Mouse (Mus musculus): ENCODE measurements around the gene Plcd3. TPM values are rescaled to one million over a fixed set of nuclear protein-coding genes. Genes with fewer than 3 reads are reported as not detected.
A peak's percentile ranks its signal among the peaks of the same experiment; 100 is the strongest.

Gene Plcd3
- polyA plus RNA-seq, 1 experiment from 2014 or later: 3.7 TPM

DNA sequence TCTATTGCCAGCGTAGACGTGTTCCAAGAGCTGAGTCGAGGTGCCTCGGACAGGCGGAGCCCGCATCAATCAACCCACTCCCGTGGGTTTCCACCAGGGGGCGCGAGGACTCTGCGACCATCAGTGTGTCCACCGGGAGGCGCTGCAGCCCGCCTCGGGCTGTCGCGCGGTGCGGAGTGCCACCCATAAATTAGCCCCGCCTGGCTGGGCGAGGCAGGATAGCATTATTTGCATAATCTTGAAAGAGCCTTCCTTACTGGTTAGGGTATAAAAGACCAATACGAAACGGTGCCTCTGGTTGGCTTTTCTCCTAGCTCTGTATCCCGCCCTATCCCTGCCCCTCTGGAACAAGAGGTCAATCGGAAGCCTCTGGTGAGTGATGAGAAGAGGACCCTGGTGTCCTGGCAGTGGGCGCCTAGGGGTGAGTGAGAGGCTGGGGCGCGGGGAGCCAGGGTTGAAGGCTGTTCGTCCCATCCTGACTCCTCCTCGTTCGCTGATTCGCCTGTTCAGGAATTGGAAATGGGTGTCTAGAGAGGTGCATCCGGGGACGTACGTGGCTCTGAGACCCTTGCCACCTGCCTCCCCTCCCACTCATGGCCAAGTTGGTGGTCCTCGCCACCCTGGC lies 1.4 kb upstream of the Plcd3 start:
- peak; percentile 100 for TF ChIP-seq CTCF (IDR thresholded peaks at IDR 0.05)
- no peak for TF ChIP-seq EP300 (IDR thresholded peaks at IDR 0.05)
- peak; percentile 99 for DNase-seq (ENCODE audit: low spot score)
- no peaks in the 10 kb centered on the region for H3K27me3 ChIP-seq (replicated peaks; ENCODE audit: insufficient read depth, low read length)
- H3K36me3 ChIP-seq (ENCODE audit: insufficient read depth, low read length): 0 out of 2 replicates have a peak, but pooled peaks cover 4% of the 10 kb centered on the region
- H3K9ac ChIP-seq (replicated peaks; ENCODE audit: low read depth): peak overlapping the region; percentile 34; the same call in 1 of the 2 replicates
- no peaks in the 10 kb centered on the region for H3K9me3 ChIP-seq (ENCODE audit: low read length)
- peak; percentile 96 for ATAC-seq
- H3K4me2 ChIP-seq (replicated peaks; ENCODE audit: low read depth, low read length): peak overlapping the region; percentile 76
- peak overlapping the region; percentile 38; the same call in 1 of the 2 replicates for H3K27ac ChIP-seq (ENCODE audit: low read length)
- 2% methylated on average over 35 of the region's 35 CpGs for WGBS
- peaks cover 10% of the 10 kb centered on the region for H3K4me1 ChIP-seq (ENCODE audit: insufficient read depth, low read depth, low read length)
- peak overlapping the region; percentile 49 for H3K4me3 ChIP-seq (ENCODE audit: low read depth, low read length)

DNA sequence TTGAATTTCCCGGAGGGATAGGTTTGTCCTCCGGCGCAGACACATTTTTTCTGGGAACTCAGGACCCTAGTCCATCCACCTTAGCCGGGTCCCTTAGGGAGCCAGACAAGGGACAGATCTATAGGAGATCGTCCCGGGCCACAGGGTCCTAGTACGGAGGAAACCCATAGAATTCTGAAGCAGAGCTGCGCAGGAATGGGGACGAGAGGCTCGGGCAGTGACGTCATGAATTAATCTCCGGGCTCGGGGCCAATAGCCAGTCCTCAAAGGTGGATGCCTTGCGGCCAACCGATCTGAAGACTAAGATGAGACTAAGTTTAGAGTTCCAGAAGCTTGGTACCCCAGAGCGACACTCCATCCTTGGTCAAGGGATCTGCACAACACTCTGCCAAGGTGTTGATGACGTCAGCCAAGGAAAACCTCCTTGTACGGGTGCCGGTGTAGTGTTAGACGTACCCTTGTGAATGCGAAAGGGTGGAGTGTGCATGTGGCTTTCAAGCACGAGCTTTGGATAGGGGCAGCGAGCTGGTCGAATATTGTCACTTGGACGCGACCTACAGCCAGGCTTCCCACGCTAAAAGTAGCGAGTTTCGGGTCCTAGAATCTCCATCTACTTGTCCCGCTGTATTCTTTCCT lies 526 bp upstream of the Plcd3 start:
- Histone ChIP-seq H3K27ac (ENCODE audit: low read length) (peak overlapping the region; percentile 16), H3K36me3 (ENCODE audit: insufficient read depth, low read length) (0 out of 2 replicates have a peak, but pooled peaks cover 4% of the 10 kb centered on the region), H3K4me1 (ENCODE audit: insufficient read depth, low read depth, low read length) (peaks cover 10% of the 10 kb centered on the region), H3K9me3 (ENCODE audit: low read length) (no peaks in the 10 kb centered on the region), H3K4me2 (replicated peaks; ENCODE audit: low read depth, low read length) (peak overlapping the region; percentile 67), H3K27me3 (replicated peaks; ENCODE audit: insufficient read depth, low read length) (no peaks in the 10 kb centered on the region), H3K4me3 (ENCODE audit: low read depth, low read length) (peak overlapping the region; percentile 49), H3K9ac (replicated peaks; ENCODE audit: low read depth) (peak overlapping the region; percentile 20)
- 2% methylated on average over 30 of the region's 30 CpGs for WGBS
- ATAC-seq (peak; percentile 42), DNase-seq (ENCODE audit: low spot score) (peak; percentile 79)
- TF ChIP-seq EP300 (IDR thresholded peaks at IDR 0.05) (no peak), CTCF (IDR thresholded peaks at IDR 0.05) (no peak)

DNA sequence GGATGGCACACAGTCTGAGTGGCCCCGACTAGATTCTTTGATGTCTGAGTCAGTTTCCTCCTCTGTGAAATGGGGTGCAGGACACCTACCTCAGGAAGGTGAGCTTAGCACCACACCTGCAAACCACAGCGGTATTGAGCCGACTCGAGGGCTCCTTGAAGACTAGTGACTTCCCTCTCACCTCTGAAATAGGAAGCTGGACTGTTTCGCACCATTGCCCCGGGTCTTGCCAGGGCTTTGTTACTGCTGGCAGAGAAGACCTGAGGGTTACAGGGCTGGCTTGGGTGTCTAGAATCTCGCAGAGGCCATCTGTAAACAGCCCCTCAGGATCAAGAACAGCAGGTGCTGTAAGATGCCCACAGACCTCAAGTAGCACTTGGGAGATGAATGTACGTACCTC lies 1.1 kb downstream of the Plcd3 start:
- H3K27ac ChIP-seq (ENCODE audit: low read length): no peak overlapping the region
- no peak overlapping the region for H3K4me2 ChIP-seq (replicated peaks; ENCODE audit: low read depth, low read length)
- no peak overlapping the region for H3K4me3 ChIP-seq (ENCODE audit: low read depth, low read length)
- 0 out of 2 replicates have a peak, but pooled peaks cover under 1% of the 10 kb centered on the region for H3K36me3 ChIP-seq (ENCODE audit: insufficient read depth, low read length)
- no peak overlapping the region for H3K9ac ChIP-seq (replicated peaks; ENCODE audit: low read depth)
- H3K4me1 ChIP-seq (ENCODE audit: insufficient read depth, low read depth, low read length): peaks cover 10% of the 10 kb centered on the region
- TF ChIP-seq CTCF (IDR thresholded peaks at IDR 0.05): no peak
- no peak for TF ChIP-seq EP300 (IDR thresholded peaks at IDR 0.05)
- ATAC-seq: no peak
- no peaks in the 10 kb centered on the region for H3K27me3 ChIP-seq (replicated peaks; ENCODE audit: insufficient read depth, low read length)
- WGBS: 48% methylated on average over 8 of the region's 8 CpGs
- DNase-seq (ENCODE audit: low spot score): no peak
- no peaks in the 10 kb centered on the region for H3K9me3 ChIP-seq (ENCODE audit: low read length)

GRCm38 (mm10) chr11:103099352-103099940 lies 2.0 kb downstream of the Plcd3 start:
- H3K27me3 ChIP-seq (replicated peaks; ENCODE audit: insufficient read depth, low read length): no peaks in the 10 kb centered on the region
- peaks cover 10% of the 10 kb centered on the region for H3K4me1 ChIP-seq (ENCODE audit: insufficient read depth, low read depth, low read length)
- DNase-seq (ENCODE audit: low spot score) (no peak), ATAC-seq (no peak)
- 65% methylated on average over 12 of the region's 12 CpGs for WGBS
- no peaks in the 10 kb centered on the region for H3K9me3 ChIP-seq (ENCODE audit: low read length)
- no peaks in the 10 kb centered on the region for H3K36me3 ChIP-seq (ENCODE audit: insufficient read depth, low read length)
- H3K9ac ChIP-seq (replicated peaks; ENCODE audit: low read depth): no peak overlapping the region
- TF ChIP-seq EP300 (IDR thresholded peaks at IDR 0.05): no peak
- no peak for TF ChIP-seq CTCF (IDR thresholded peaks at IDR 0.05)
- no peak overlapping the region for H3K27ac ChIP-seq (ENCODE audit: low read length)
- no peak overlapping the region for H3K4me2 ChIP-seq (replicated peaks; ENCODE audit: low read depth, low read length)
- no peak overlapping the region for H3K4me3 ChIP-seq (ENCODE audit: low read depth, low read length)

DNA sequence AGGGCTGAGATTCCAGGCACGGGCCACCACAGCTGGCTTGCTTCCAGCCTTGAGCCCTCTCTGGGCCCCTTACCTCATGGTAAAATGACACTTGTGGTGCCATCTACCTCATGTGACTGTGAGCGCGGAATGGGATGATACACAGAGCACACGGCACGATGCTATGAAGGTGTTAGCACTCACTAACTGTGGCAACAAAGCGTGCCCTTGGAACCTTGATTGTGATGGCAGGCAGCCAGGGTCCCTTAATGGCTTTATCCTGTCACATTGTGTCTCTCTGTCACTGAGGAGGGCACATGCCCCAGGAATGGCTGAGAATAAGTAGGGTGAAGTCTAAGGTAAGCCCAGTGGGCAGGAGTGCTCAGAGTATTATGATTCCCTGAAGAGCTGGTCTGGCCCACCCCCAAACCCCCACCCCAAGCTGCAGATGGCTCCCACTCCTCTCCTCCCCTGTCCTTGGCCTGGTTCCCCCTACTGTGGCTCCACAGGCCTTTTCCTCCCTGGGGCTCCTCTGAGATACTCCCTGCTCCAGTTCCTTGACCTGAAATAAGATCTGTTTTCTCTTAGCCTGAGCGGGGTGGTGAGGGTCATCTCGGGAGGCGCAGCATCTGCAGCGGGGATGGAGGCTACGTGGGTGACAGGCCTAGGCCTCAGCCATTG lies 2.8 kb downstream of the Plcd3 start:
- 74% methylated on average over 11 of the region's 11 CpGs for WGBS
- TF ChIP-seq CTCF (IDR thresholded peaks at IDR 0.05): no peak
- TF ChIP-seq EP300 (IDR thresholded peaks at IDR 0.05): no peak
- H3K4me2 ChIP-seq (replicated peaks; ENCODE audit: low read depth, low read length): no peak overlapping the region
- no peaks in the 10 kb centered on the region for H3K27me3 ChIP-seq (replicated peaks; ENCODE audit: insufficient read depth, low read length)
- no peak for DNase-seq (ENCODE audit: low spot score)
- H3K4me3 ChIP-seq (ENCODE audit: low read depth, low read length): no peak overlapping the region
- no peaks in the 10 kb centered on the region for H3K36me3 ChIP-seq (ENCODE audit: insufficient read depth, low read length)
- H3K9me3 ChIP-seq (ENCODE audit: low read length): no peaks in the 10 kb centered on the region
- H3K9ac ChIP-seq (replicated peaks; ENCODE audit: low read depth): no peak overlapping the region
- H3K27ac ChIP-seq (ENCODE audit: low read length): no peak overlapping the region
- peaks cover 10% of the 10 kb centered on the region for H3K4me1 ChIP-seq (ENCODE audit: insufficient read depth, low read depth, low read length)
- ATAC-seq: no peak
